Mouse (Mus musculus): Measurements from ENCODE around the gene Dhrs1. TPM values are rescaled to one million over a fixed set of nuclear protein-coding genes. Genes with fewer than 3 reads are reported as not detected.

Dhrs1 gene
- polyA plus RNA-seq (2015; fragmentation: Nextera tagmentation; extraction: Ambion mirVana) = 39.4 and 43.5 TPM in 2 replicates

- H3K9ac ChIP-seq = peak within 1 kb of the TSS; percentile 78
- H3K27ac ChIP-seq (replicated peaks) = peak within 1 kb of the TSS; percentile 75
- peaks cover 41% of the 10 kb centered on the region for H3K4me1 ChIP-seq (replicated peaks)
- peak within 1 kb of the TSS; percentile 90 for H3K4me2 ChIP-seq
- H3K9me3 ChIP-seq (replicated peaks) = no peaks in the 10 kb centered on the region
- WGBS (ENCODE audit: insufficient replicate concordance) = 2% methylated on average over 48 of the region's 48 CpGs
- ATAC-seq (ENCODE audit: insufficient read depth) = peak; percentile 86
- H3K27me3 ChIP-seq = no peaks in the 10 kb centered on the region
- H3K4me3 ChIP-seq (replicated peaks) = peak within 1 kb of the TSS; percentile 85
- H3K36me3 ChIP-seq (replicated peaks) = peaks cover 25% of the 10 kb centered on the region
Measured at GRCm38 (mm10) chr14:55745180-55745860, at the start of gene Dhrs1, which contains the start of gene Nop9. Dhrs1 (minus strand) TSS chr14:55745690. Nop9 (plus strand) TSS chr14:55745693.

- Histone ChIP-seq H3K4me2 (no peak overlapping the region), H3K9ac (no peak overlapping the region), H3K27ac (replicated peaks) (no peak overlapping the region), H3K36me3 (replicated peaks) (no peaks in the 10 kb centered on the region), H3K4me3 (replicated peaks) (no peak overlapping the region), H3K27me3 (peaks cover 3% of the 10 kb centered on the region; the same call in 1 of the 2 replicates), H3K9me3 (replicated peaks) (no peaks in the 10 kb centered on the region), H3K4me1 (replicated peaks) (peaks cover 11% of the 10 kb centered on the region)
- WGBS (ENCODE audit: insufficient replicate concordance) = 40% methylated on average over 2 of the region's 2 CpGs
- ATAC-seq (ENCODE audit: insufficient read depth) = no peak
Measured at GRCm38 (mm10) chr14:55793946-55794345, 48.5 kb upstream of the Dhrs1 start.

GRCm38 (mm10) chr14:55793461-55793860 lies 48.0 kb upstream of the Dhrs1 start:
- Histone ChIP-seq H3K36me3 (replicated peaks) (no peaks in the 10 kb centered on the region), H3K4me1 (replicated peaks) (peaks cover 14% of the 10 kb centered on the region), H3K27me3 (peaks cover 3% of the 10 kb centered on the region; the same call in 1 of the 2 replicates), H3K9me3 (replicated peaks) (no peaks in the 10 kb centered on the region), H3K27ac (replicated peaks) (no peak overlapping the region), H3K9ac (no peak overlapping the region), H3K4me3 (replicated peaks) (no peak overlapping the region), H3K4me2 (no peak overlapping the region)
- WGBS (ENCODE audit: insufficient replicate concordance) = 42% methylated on average over 2 of the region's 2 CpGs
- ATAC-seq (ENCODE audit: insufficient read depth) = no peak

GRCm38 (mm10) chr14:55788256-55789050 lies 43.0 kb upstream of the Dhrs1 start, which contains the start of gene Ripk3:
Ripk3 (minus strand) TSS chr14:55788865.
- peak; percentile 32; the same call in 1 of the 2 replicates for ATAC-seq (ENCODE audit: insufficient read depth)
- Histone ChIP-seq H3K4me3 (replicated peaks) (peak within 1 kb of the TSS; percentile 59), H3K9ac (peak within 1 kb of the TSS; percentile 35), H3K4me1 (replicated peaks) (peaks cover 15% of the 10 kb centered on the region), H3K4me2 (peak within 1 kb of the TSS; percentile 88), H3K36me3 (replicated peaks) (no peaks in the 10 kb centered on the region), H3K9me3 (replicated peaks) (no peaks in the 10 kb centered on the region), H3K27ac (replicated peaks) (no peak within 1 kb of the TSS), H3K27me3 (peaks cover 32% of the 10 kb centered on the region)
- 2% methylated on average over 40 of the region's 40 CpGs for WGBS (ENCODE audit: insufficient replicate concordance)

- H3K4me1 ChIP-seq (replicated peaks) = peaks cover 17% of the 10 kb centered on the region
- H3K36me3 ChIP-seq (replicated peaks) = no peaks in the 10 kb centered on the region
- WGBS (ENCODE audit: insufficient replicate concordance) = 39% methylated on average over 11 of the region's 11 CpGs
- no peak overlapping the region for H3K27ac ChIP-seq (replicated peaks)
- 0 out of 2 replicates have a peak overlapping the region, but pooled peaks have one; percentile 35 for H3K9ac ChIP-seq
- ATAC-seq (ENCODE audit: insufficient read depth) = no peak
- H3K27me3 ChIP-seq = peaks cover 40% of the 10 kb centered on the region
- peak overlapping the region; percentile 59 for H3K4me3 ChIP-seq (replicated peaks)
- H3K9me3 ChIP-seq (replicated peaks) = no peaks in the 10 kb centered on the region
- H3K4me2 ChIP-seq = peak overlapping the region; percentile 88
Measured at GRCm38 (mm10) chr14:55787731-55788130, 42.2 kb upstream of the Dhrs1 start.

- Histone ChIP-seq H3K4me1 (replicated peaks) (peaks cover 27% of the 10 kb centered on the region), H3K4me3 (replicated peaks) (no peak overlapping the region), H3K27me3 (peaks cover 52% of the 10 kb centered on the region), H3K4me2 (no peak overlapping the region), H3K27ac (replicated peaks) (no peak overlapping the region), H3K9ac (no peak overlapping the region), H3K9me3 (replicated peaks) (no peaks in the 10 kb centered on the region), H3K36me3 (replicated peaks) (no peaks in the 10 kb centered on the region)
- WGBS (ENCODE audit: insufficient replicate concordance) = 36% methylated on average over 6 of the region's 6 CpGs
- ATAC-seq (ENCODE audit: insufficient read depth) = no peak
Measured at GRCm38 (mm10) chr14:55785195-55785594, 39.7 kb upstream of the Dhrs1 start.

- H3K4me2 ChIP-seq = peak within 1 kb of the TSS; percentile 48
- H3K9ac ChIP-seq = no peak within 1 kb of the TSS
- peaks cover 26% of the 10 kb centered on the region for H3K4me1 ChIP-seq (replicated peaks)
- peaks cover 52% of the 10 kb centered on the region for H3K27me3 ChIP-seq
- no peak for ATAC-seq (ENCODE audit: insufficient read depth)
- no peaks in the 10 kb centered on the region for H3K36me3 ChIP-seq (replicated peaks)
- H3K27ac ChIP-seq (replicated peaks) = no peak within 1 kb of the TSS
- no peaks in the 10 kb centered on the region for H3K9me3 ChIP-seq (replicated peaks)
- 22% methylated on average over 13 of the region's 13 CpGs for WGBS (ENCODE audit: insufficient replicate concordance)
- H3K4me3 ChIP-seq (replicated peaks) = peak within 1 kb of the TSS; percentile 29
Measured at GRCm38 (mm10) chr14:55783958-55784235, 38.4 kb upstream of the Dhrs1 start, which contains the start of gene Adcy4. Adcy4 (minus strand) TSS chr14:55784095.

- H3K9ac ChIP-seq = no peak overlapping the region
- H3K36me3 ChIP-seq (replicated peaks) = no peaks in the 10 kb centered on the region
- H3K27me3 ChIP-seq = peaks cover 55% of the 10 kb centered on the region
- H3K4me1 ChIP-seq (replicated peaks) = peaks cover 22% of the 10 kb centered on the region
- peak overlapping the region; percentile 29 for H3K4me3 ChIP-seq (replicated peaks)
- no peak overlapping the region for H3K27ac ChIP-seq (replicated peaks)
- 13% methylated on average over 31 of the region's 31 CpGs for WGBS (ENCODE audit: insufficient replicate concordance)
- peak overlapping the region; percentile 48 for H3K4me2 ChIP-seq
- no peaks in the 10 kb centered on the region for H3K9me3 ChIP-seq (replicated peaks)
- ATAC-seq (ENCODE audit: insufficient read depth) = no peak
Measured at GRCm38 (mm10) chr14:55783171-55783957, 37.9 kb upstream of the Dhrs1 start.

GRCm38 (mm10) chr14:55782361-55782960 lies 37.0 kb upstream of the Dhrs1 start:
- Histone ChIP-seq H3K9ac (no peak overlapping the region), H3K36me3 (replicated peaks) (no peaks in the 10 kb centered on the region), H3K27ac (replicated peaks) (no peak overlapping the region), H3K4me1 (replicated peaks) (peaks cover 21% of the 10 kb centered on the region), H3K4me2 (peak overlapping the region; percentile 25; the same call in 1 of the 2 replicates), H3K4me3 (replicated peaks) (no peak overlapping the region), H3K27me3 (peaks cover 46% of the 10 kb centered on the region), H3K9me3 (replicated peaks) (no peaks in the 10 kb centered on the region)
- WGBS (ENCODE audit: insufficient replicate concordance) = 50% methylated on average over 9 of the region's 9 CpGs
- no peak for ATAC-seq (ENCODE audit: insufficient read depth)

GRCm38 (mm10) chr14:55781310-55781709 lies 35.8 kb upstream of the Dhrs1 start:
- Histone ChIP-seq H3K36me3 (replicated peaks) (no peaks in the 10 kb centered on the region), H3K4me3 (replicated peaks) (no peak overlapping the region), H3K9ac (no peak overlapping the region), H3K4me1 (replicated peaks) (peaks cover 31% of the 10 kb centered on the region), H3K27me3 (peaks cover 40% of the 10 kb centered on the region), H3K9me3 (replicated peaks) (no peaks in the 10 kb centered on the region), H3K4me2 (peak overlapping the region; percentile 15; the same call in 1 of the 2 replicates), H3K27ac (replicated peaks) (no peak overlapping the region)
- 16% methylated on average over 14 of the region's 14 CpGs for WGBS (ENCODE audit: insufficient replicate concordance)
- ATAC-seq (ENCODE audit: insufficient read depth) = 0 out of 2 replicates have a peak, but pooled peaks have one; percentile 37

Data from liver, embryonic 15.5 days (tissue).